Mouse (Mus musculus) E14TG2a.4 (cell line): ENCODE measurements around the gene Tfb1m.

Source experiments
- H3K27me3 ChIP-seq: 2 replicates; pipeline ENCODE4 v1.6.1; 2014; ENCODE audit warnings: low read length, control low read depth; ENCODE audit not compliant: insufficient read depth
- H3K36me3 ChIP-seq: 2 replicates; pipeline ENCODE4 v1.6.1; 2014; ENCODE audit warnings: low read length, control low read depth; ENCODE audit not compliant: insufficient read depth
- H3K4me1 ChIP-seq: replicated peaks from 2 replicates; pipeline ENCODE4 v1.6.1; 2014; ENCODE audit warnings: low read depth, low read length, control low read depth
- H3K4me3 ChIP-seq: replicated peaks from 2 replicates; pipeline ENCODE4 v1.5.1; 2014; ENCODE audit warnings: mild to moderate bottlenecking, low read length
- H3K9me3 ChIP-seq: 2 replicates; pipeline ENCODE4 v1.6.1; 2014; ENCODE audit warnings: low read length, control low read depth
- CTCF ChIP-seq: conservative IDR thresholded peaks from 2 replicates; pipeline ENCODE4 v1.5.1; 2014; ENCODE audit warnings: low read length
- NANOG ChIP-seq: IDR thresholded peaks from 2 replicates; pipeline ENCODE4 v1.6.1; 2014; ENCODE audit warnings: borderline replicate concordance, low read length, mixed read lengths
- POU5F1 ChIP-seq: IDR thresholded peaks from 2 replicates; pipeline ENCODE4 v1.6.1; 2014; ENCODE audit warnings: low read length, borderline replicate concordance

Gene Tfb1m

GRCm38 (mm10) chr17:3529523-3529922 is 28.1 kb downstream of the Tfb1m start:
- peaks cover 43% of the 10 kb centered on the region for H3K36me3 ChIP-seq
- no peak overlapping the region for H3K4me3 ChIP-seq
- H3K4me1 ChIP-seq: peaks cover 29% of the 10 kb centered on the region
- H3K9me3 ChIP-seq: no peaks in the 10 kb centered on the region
- TF ChIP-seq CTCF (no peak), NANOG (no peak), POU5F1 (no peak)
- no peaks in the 10 kb centered on the region for H3K27me3 ChIP-seq

DNA sequence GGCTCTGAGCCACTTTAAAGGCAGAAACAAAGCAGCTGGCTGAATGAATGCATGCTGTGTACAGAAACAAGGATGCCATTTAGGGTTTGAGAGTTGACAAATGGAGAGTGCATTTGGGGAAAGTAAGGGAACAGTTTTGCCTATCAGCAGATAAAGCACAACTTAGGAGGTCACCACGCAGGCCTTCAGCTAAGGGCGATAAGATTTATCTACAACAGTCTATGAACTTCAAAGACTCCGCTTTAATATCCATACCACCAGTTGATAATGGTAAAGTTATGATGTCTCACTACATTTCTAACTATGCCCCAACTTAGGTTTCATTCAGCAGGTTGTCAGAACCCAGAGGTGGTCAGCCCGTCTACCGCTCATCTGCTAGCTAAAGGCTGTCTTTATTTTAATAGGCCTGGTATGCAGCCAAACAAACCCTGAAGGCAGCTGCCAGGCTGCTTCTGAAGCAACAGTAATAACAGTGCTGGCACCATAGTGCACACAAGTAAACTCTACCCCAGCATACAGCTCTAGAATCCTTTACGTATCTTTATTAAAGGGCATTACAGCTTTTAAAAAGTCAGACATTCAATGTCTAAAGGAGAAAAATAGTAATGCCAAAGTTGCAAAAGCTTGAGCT is 29.6 kb downstream of the Tfb1m start:
- H3K4me1 ChIP-seq: peaks cover 29% of the 10 kb centered on the region
- TF ChIP-seq NANOG (no peak), POU5F1 (no peak), CTCF (no peak)
- peaks cover 42% of the 10 kb centered on the region for H3K36me3 ChIP-seq
- H3K9me3 ChIP-seq: no peaks in the 10 kb centered on the region
- H3K27me3 ChIP-seq: no peaks in the 10 kb centered on the region
- no peak overlapping the region for H3K4me3 ChIP-seq

GRCm38 (mm10) chr17:3520344-3520743 is 37.2 kb downstream of the Tfb1m start:
- Histone ChIP-seq H3K36me3 (peaks cover 36% of the 10 kb centered on the region), H3K27me3 (no peaks in the 10 kb centered on the region)
- TF ChIP-seq POU5F1 (no peak), NANOG (no peak)

DNA sequence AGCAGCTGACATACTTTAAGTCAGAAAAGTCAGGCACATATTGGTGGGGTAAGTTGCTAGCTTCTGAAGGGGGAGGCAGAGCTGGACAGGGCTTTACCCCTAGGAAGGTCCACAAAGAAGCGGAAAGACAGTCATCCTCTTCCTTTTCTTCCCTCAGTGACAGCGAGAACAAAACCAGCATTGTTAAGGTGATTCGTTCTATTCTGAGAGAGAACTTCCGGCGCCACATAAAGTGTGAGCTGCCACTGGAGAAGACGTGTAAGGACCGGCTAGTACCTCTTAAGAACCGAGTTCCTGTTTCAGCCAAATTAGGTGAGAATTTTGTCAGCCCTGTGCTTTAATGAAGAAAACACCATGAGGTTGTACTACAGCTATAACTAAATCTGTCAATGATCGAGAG is 41.2 kb downstream of the Tfb1m start:
- TF ChIP-seq NANOG (peak; percentile 15; the same call in 1 of the 2 replicates), CTCF (no peak)
- H3K9me3 ChIP-seq: no peaks in the 10 kb centered on the region
- H3K36me3 ChIP-seq: peaks cover 22% of the 10 kb centered on the region
- H3K27me3 ChIP-seq: no peaks in the 10 kb centered on the region
- H3K4me1 ChIP-seq: peaks cover 18% of the 10 kb centered on the region
- H3K4me3 ChIP-seq: no peak overlapping the region

More at GRCm38 (mm10) chr17:3520344-3520743, 37.2 kb downstream of the Tfb1m start:
- Histone ChIP-seq H3K4me3 (no peak overlapping the region), H3K9me3 (no peaks in the 10 kb centered on the region), H3K4me1 (peaks cover 15% of the 10 kb centered on the region)

GRCm38 (mm10) chr17:3515851-3516250 is 41.7 kb downstream of the Tfb1m start:
- Histone ChIP-seq H3K4me1 (peaks cover 18% of the 10 kb centered on the region), H3K27me3 (no peaks in the 10 kb centered on the region), H3K9me3 (no peaks in the 10 kb centered on the region), H3K36me3 (peaks cover 22% of the 10 kb centered on the region), H3K4me3 (no peak overlapping the region)
- TF ChIP-seq CTCF: no peak
- no peak for TF ChIP-seq POU5F1
- no peak for TF ChIP-seq NANOG

GRCm38 (mm10) chr17:3514316-3514715 is 43.3 kb downstream of the Tfb1m start:
- H3K4me3 ChIP-seq: no peak overlapping the region
- H3K27me3 ChIP-seq: no peaks in the 10 kb centered on the region
- peaks cover 18% of the 10 kb centered on the region for H3K4me1 ChIP-seq
- TF ChIP-seq CTCF (no peak), NANOG (no peak), POU5F1 (no peak)
- peaks cover 18% of the 10 kb centered on the region for H3K36me3 ChIP-seq
- H3K9me3 ChIP-seq: no peaks in the 10 kb centered on the region

DNA sequence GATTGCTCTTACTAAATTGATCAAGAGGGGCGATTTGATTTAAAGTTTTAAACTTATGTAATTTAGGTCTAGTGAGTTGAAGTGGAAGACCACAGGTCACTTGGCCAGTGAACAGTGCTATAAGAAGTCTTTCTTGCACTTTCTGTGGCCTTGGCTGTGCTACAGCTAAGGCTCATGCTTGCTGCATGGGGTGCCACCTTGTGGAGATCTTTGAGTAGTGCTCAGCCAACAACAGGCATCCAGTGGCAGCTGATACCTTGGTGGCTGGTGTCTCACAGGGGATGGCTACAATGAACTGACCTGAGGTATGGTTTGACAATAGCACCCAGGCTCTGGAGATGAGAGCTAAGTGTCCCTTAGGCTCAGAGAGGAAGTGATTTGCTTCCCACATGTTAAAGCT is 47.7 kb downstream of the Tfb1m start:
- H3K4me3 ChIP-seq: no peak overlapping the region
- no peaks in the 10 kb centered on the region for H3K9me3 ChIP-seq
- TF ChIP-seq CTCF (peak; percentile 73), POU5F1 (no peak)
- peaks cover 27% of the 10 kb centered on the region for H3K4me1 ChIP-seq
- no peaks in the 10 kb centered on the region for H3K27me3 ChIP-seq
- no peaks in the 10 kb centered on the region for H3K36me3 ChIP-seq

GRCm38 (mm10) chr17:3506508-3506907 is 51.1 kb downstream of the Tfb1m start:
- TF ChIP-seq NANOG: no peak
- TF ChIP-seq CTCF: no peak
- TF ChIP-seq POU5F1: no peak

GRCm38 (mm10) chr17:3505711-3506110 is 51.9 kb downstream of the Tfb1m start:
- Histone ChIP-seq H3K9me3 (no peaks in the 10 kb centered on the region), H3K4me1 (peaks cover 28% of the 10 kb centered on the region), H3K36me3 (no peaks in the 10 kb centered on the region), H3K27me3 (no peaks in the 10 kb centered on the region), H3K4me3 (no peak overlapping the region)
- TF ChIP-seq NANOG (no peak), CTCF (no peak), POU5F1 (no peak)

More at GRCm38 (mm10) chr17:3506508-3506907, 51.1 kb downstream of the Tfb1m start:
- Histone ChIP-seq H3K36me3 (no peaks in the 10 kb centered on the region), H3K4me1 (peaks cover 28% of the 10 kb centered on the region), H3K9me3 (no peaks in the 10 kb centered on the region), H3K27me3 (no peaks in the 10 kb centered on the region), H3K4me3 (no peak overlapping the region)
